Mouse (Mus musculus) left cerebral cortex, adult 2 months (tissue): ENCODE measurements at regions not wholly inside any gene's neighbourhood (a gene's known extent, or its start where the extent isn't known, plus 50 kb on each side); places are given as distances from the start of the nearest gene placed in this dataset.

Experiments used
- DNase-seq, 2 experiments: peaks; one replicate each; pipeline ENCODE4 v3.0.0; 2021 to 2022; ENCODE audit warnings: low spot score in 2 of 2, mixed read lengths in 1 of 2; ENCODE audit errors: extremely low spot score in 1 of 2
- H3K27ac ChIP-seq: fragments of 200-600 bp; 2 replicates; pipeline ENCODE4 v1.8.1; 2022
- H3K4me3 ChIP-seq: fragments of 200-600 bp; 2 replicates; pipeline ENCODE4 v1.8.1; 2022
- CTCF ChIP-seq: fragments of 200-600 bp; IDR thresholded peaks from 2 replicates; pipeline ENCODE4 v1.8.1; 2022; ENCODE audit warnings: antibody characterized with exemption, mild to moderate bottlenecking, moderate library complexity
- intact Hi-C: fragments of 180-260 bp; cut with DNase I; formaldehyde crosslinking; loops from one replicate; pipeline ENCODE4 v1.15.1; 2025

DNA sequence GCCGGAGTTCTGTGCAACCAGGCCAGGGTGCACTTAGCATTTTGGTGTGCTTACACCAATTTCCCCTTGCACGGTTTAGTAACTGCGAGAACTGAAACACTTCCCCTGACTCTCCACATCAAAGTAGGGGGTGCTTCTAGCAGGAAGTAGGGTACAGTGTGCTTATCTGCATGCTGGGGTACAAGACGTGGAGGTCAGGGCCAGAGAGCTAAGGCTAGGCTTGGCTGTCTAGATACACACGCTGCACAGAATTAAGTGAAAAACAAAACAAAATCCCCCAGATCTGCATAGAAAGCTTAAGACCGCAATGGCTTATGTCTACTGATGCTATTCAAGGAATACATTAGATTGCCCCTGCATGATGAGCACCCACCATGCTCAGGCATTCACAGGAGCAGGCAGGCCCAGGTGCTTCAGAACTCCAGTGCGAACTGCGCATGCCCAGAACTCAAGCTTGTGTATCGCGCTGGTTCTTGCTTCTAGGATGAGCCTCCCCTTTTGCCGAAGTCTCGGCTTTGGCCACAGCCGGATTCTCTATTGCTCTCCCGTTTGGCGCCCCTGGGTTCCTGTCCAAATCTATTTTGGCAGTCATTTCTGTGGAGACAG lies 78.9 kb upstream of the Slc38a2 start:
- no peak for DNase-seq
- H3K4me3 ChIP-seq, result no peak overlapping the region
- no peak for TF ChIP-seq CTCF
- no peak overlapping the region for H3K27ac ChIP-seq
- intact Hi-C loops, result no loop called here

GRCm38 (mm10) chr15:96776476-96777075 lies 77.0 kb upstream of the Slc38a2 start:
- Histone ChIP-seq H3K4me3 (no peak overlapping the region), H3K27ac (no peak overlapping the region)
- no peak for TF ChIP-seq CTCF
- DNase-seq, result no peak
- intact Hi-C loops, result no loop called here

GRCm38 (mm10) chr15:96775129-96775528 lies 75.6 kb upstream of the Slc38a2 start:
- Histone ChIP-seq H3K27ac (no peak overlapping the region), H3K4me3 (no peak overlapping the region)
- intact Hi-C loops, result no loop called here
- no peak for DNase-seq
- TF ChIP-seq CTCF, result no peak

- intact Hi-C loops, result no loop called here
Observed at GRCm38 (mm10) chr15:96774664-96775063, 75.1 kb upstream of the Slc38a2 start.

GRCm38 (mm10) chr15:96773656-96774055 lies 74.1 kb upstream of the Slc38a2 start:
- H3K27ac ChIP-seq, result no peak overlapping the region
- H3K4me3 ChIP-seq, result no peak overlapping the region
- intact Hi-C loops, result no loop called here
- DNase-seq, result no peak
- no peak for TF ChIP-seq CTCF

More at GRCm38 (mm10) chr15:96774664-96775063, 75.1 kb upstream of the Slc38a2 start:
- no peak overlapping the region for H3K27ac ChIP-seq
- no peak overlapping the region for H3K4me3 ChIP-seq
- DNase-seq, result no peak
- no peak for TF ChIP-seq CTCF

- intact Hi-C loops, result no loop called here
- no peak overlapping the region for H3K4me3 ChIP-seq
- DNase-seq, result no peak
- TF ChIP-seq CTCF, result no peak
- H3K27ac ChIP-seq, result no peak overlapping the region
Observed at GRCm38 (mm10) chr15:96772701-96773100, 73.2 kb upstream of the Slc38a2 start.

DNA sequence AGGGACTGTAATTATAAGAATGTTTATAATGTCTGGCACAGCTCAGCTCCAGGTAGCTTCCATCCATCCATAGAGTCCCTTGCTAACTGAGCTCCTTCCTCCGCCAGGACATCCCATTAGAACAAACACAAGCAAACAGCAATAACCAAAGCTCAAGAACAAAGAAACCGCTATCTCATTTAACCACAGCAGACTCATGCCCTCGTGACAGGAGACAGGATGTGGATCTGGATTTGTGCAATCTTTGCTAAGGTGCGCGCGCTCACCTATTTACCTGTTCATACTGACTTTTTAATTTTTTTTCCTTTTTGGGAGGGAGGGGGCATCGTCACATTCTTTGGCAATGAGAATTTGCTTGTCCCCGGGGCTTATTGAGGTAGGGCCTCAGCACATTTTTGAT lies 71.3 kb upstream of the Slc38a2 start:
- no peak overlapping the region for H3K27ac ChIP-seq
- TF ChIP-seq CTCF, result no peak
- DNase-seq, result no peak
- intact Hi-C loops, result no loop called here
- H3K4me3 ChIP-seq, result no peak overlapping the region

GRCm38 (mm10) chr15:96770299-96770698 lies 70.8 kb upstream of the Slc38a2 start:
- intact Hi-C loops, result no loop called here

DNA sequence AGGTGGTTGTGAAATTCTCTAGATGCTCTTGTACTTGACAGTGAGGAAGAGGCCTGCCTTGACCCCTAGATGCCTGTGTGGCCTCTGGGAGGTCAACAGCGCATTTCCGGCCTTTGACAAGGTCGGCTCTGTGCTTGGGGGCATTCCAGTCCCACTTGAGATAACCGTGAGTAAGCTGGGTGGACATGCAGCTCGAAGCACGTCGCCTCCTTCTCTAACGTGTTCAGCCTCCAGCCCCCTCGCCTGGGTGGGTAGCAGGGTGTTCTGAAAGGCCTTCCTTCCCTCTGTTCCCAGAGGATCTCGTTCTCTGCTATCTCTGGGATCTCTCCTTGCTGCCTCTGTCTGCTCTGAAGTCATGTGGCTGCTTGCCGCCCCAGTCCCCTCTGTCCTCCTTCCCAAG lies 70.2 kb upstream of the Slc38a2 start:
- intact Hi-C loops, result no loop called here
- no peak for TF ChIP-seq CTCF
- no peak overlapping the region for H3K27ac ChIP-seq
- no peak for DNase-seq
- no peak overlapping the region for H3K4me3 ChIP-seq

More at GRCm38 (mm10) chr15:96770299-96770698, 70.8 kb upstream of the Slc38a2 start:
- Histone ChIP-seq H3K4me3 (no peak overlapping the region), H3K27ac (no peak overlapping the region)
- TF ChIP-seq CTCF, result no peak
- DNase-seq, result no peak

GRCm38 (mm10) chr15:96768301-96768993 lies 68.9 kb upstream of the Slc38a2 start:
- peak; percentile 13 to 15 for DNase-seq
- TF ChIP-seq CTCF, result no peak
- Histone ChIP-seq H3K27ac (no peak overlapping the region), H3K4me3 (no peak overlapping the region)
- intact Hi-C loops, result no loop called here

DNA sequence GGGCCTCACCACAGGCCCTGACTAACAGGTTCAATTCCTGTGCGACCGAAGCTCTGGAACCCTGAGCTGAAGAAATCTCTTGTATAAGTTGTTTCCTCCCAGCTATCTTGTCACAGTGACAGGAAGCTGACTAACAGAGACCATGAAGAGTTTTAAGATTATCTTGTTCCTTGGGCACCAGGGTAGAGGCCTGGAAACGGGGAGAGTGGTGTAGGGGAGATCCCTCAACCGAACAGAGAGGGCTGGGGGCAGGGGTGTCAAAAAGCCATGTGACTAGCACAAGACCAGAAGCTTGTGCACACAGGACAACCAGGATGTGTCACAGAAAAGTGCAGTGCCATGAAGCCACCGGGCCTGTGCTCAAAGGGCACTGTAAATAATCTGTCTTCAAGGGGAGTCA lies 67.7 kb upstream of the Slc38a2 start:
- DNase-seq, result no peak
- H3K4me3 ChIP-seq, result no peak overlapping the region
- intact Hi-C loops, result no loop called here
- no peak for TF ChIP-seq CTCF
- no peak overlapping the region for H3K27ac ChIP-seq

DNA sequence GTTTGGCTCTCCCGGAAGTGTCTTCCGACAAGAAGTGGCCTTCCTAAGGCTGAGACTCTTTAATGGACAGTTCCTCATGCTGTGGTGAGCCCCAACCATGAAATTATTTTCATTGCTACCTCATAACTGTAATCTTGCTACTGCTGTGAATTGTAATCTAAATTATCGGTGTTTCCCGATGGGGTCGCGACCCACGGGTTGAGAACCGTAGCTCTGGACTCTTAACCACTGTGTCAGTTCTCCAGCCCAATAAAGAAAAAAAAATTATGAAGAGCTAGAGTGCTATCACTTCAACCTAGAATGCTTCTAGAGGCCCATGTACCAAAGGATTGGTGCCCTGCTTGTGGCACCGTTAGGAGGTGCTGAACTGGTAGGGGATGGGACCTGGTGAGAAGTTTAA lies 66.7 kb upstream of the Slc38a2 start:
- Histone ChIP-seq H3K4me3 (no peak overlapping the region), H3K27ac (no peak overlapping the region)
- intact Hi-C loops, result no loop called here
- no peak for DNase-seq
- TF ChIP-seq CTCF, result no peak
